Mouse (Mus musculus): ENCODE results near the gene Dgkz.

Dgkz gene

GRCm38 (mm10) chr2:91996006-91996405, 20.3 kb upstream of the Dgkz start:
- WGBS = 90% methylated on average over 5 of the region's 5 CpGs

GRCm38 (mm10) chr2:91993409-91993808, 17.7 kb upstream of the Dgkz start:
- WGBS = 75% methylated on average over 3 of the region's 3 CpGs

GRCm38 (mm10) chr2:91987542-91987941, 11.9 kb upstream of the Dgkz start:
- WGBS = 0% methylated on average over 3 of the region's 3 CpGs

GRCm38 (mm10) chr2:91986071-91986470, 10.4 kb upstream of the Dgkz start:
- WGBS = 14% methylated on average over 5 of the region's 5 CpGs

GRCm38 (mm10) chr2:91984906-91985525, 9.4 kb upstream of the Dgkz start:
- 66% methylated on average over 9 of the region's 9 CpGs for WGBS

GRCm38 (mm10) chr2:91984439-91984838, 8.8 kb upstream of the Dgkz start:
- 27% methylated on average over 8 of the region's 13 CpGs for WGBS

- WGBS = 87% methylated on average over 5 of the region's 5 CpGs
These were observed 5.2 kb upstream of the Dgkz start for GRCm38 (mm10) chr2:91980830-91981229.

- 42% methylated on average over 4 of the region's 4 CpGs for WGBS
These were observed 4.6 kb upstream of the Dgkz start for GRCm38 (mm10) chr2:91980245-91980644.

GRCm38 (mm10) chr2:91978547-91978946, 2.9 kb upstream of the Dgkz start:
- WGBS = 31% methylated on average over 2 of the region's 2 CpGs

- 76% methylated on average over 4 of the region's 4 CpGs for WGBS
These were observed 2.3 kb upstream of the Dgkz start for GRCm38 (mm10) chr2:91977960-91978359.

- 43% methylated on average over 7 of the region's 7 CpGs for WGBS
These were observed 2.1 kb downstream of the Dgkz start for GRCm38 (mm10) chr2:91973416-91974135.

GRCm38 (mm10) chr2:91972121-91972566, 3.5 kb downstream of the Dgkz start:
- WGBS = 40% methylated on average over 13 of the region's 13 CpGs

GRCm38 (mm10) chr2:91971231-91972097, 4.2 kb downstream of the Dgkz start:
- WGBS = 9% methylated on average over 21 of the region's 21 CpGs

- WGBS = 60% methylated on average over 11 of the region's 11 CpGs
These were observed 7.7 kb downstream of the Dgkz start for GRCm38 (mm10) chr2:91967962-91968361.

GRCm38 (mm10) chr2:91966367-91966766, 9.3 kb downstream of the Dgkz start:
- 89% methylated on average over 5 of the region's 5 CpGs for WGBS

GRCm38 (mm10) chr2:91965417-91965816, 10.2 kb downstream of the Dgkz start:
- WGBS = 57% methylated on average over 20 of the region's 20 CpGs

- WGBS = 69% methylated on average over 3 of the region's 3 CpGs
These were observed 11.0 kb downstream of the Dgkz start for GRCm38 (mm10) chr2:91964610-91965204.

GRCm38 (mm10) chr2:91963443-91963932, 12.2 kb downstream of the Dgkz start:
- under 1% methylated on average over 57 of the region's 57 CpGs for WGBS

GRCm38 (mm10) chr2:91962864-91963401, 12.7 kb downstream of the Dgkz start:
- under 1% methylated on average over 39 of the region's 39 CpGs for WGBS

GRCm38 (mm10) chr2:91961901-91962761, 13.5 kb downstream of the Dgkz start:
- WGBS = 35% methylated on average over 4 of the region's 4 CpGs

All from cerebral cortex, adult 2 months (tissue).